Mouse (Mus musculus) limb, embryonic 14.5 days (tissue): ENCODE measurements around the gene Gm8159. TPM values are rescaled to one million over a fixed set of nuclear protein-coding genes. Genes with fewer than 3 reads are reported as not detected.
"Not testable (repeated sequence)": the region's sequence is repeated elsewhere in the genome, so short reads cannot be mapped to it uniquely, and the experiment has no call there.

ENCODE experiments used
- ATAC-seq: fragments of 200-750 bp; cut with Nextera tagmentation; 2 replicates; pipeline ENCODE4 v1.8.0; 2017; ENCODE audit warnings: low read depth, moderate number of reproducible peaks, moderate TSS enrichment; ENCODE audit not compliant: low FRiP score
- DNase-seq: peaks from one replicate; pipeline ENCODE4 v3.0.0-alpha.2; 2015; ENCODE audit warnings: low spot score
- H3K27ac ChIP-seq: fragments of 300-500 bp; sonication (generic); replicated peaks from 2 replicates; pipeline ENCODE4 v1.5.1; 2014; ENCODE audit warnings: low read depth, mild to moderate bottlenecking, low read length, moderate library complexity, mixed read lengths
- H3K27me3 ChIP-seq: fragments of 300-500 bp; sonication (generic); 2 replicates; pipeline ENCODE4 v1.6.1; 2014; ENCODE audit warnings: low read length, mixed read lengths; ENCODE audit not compliant: control insufficient read depth, insufficient read depth
- H3K36me3 ChIP-seq: fragments of 300-500 bp; sonication (generic); 2 replicates; pipeline ENCODE4 v1.6.1; 2014; ENCODE audit warnings: mild to moderate bottlenecking, low read length, moderate library complexity, mixed read lengths; ENCODE audit not compliant: control insufficient read depth, insufficient read depth
- H3K4me1 ChIP-seq: fragments of 300-500 bp; sonication (generic); 2 replicates; pipeline ENCODE4 v1.6.1; 2014; ENCODE audit warnings: antibody characterized with exemption, low read length, mixed read lengths; ENCODE audit not compliant: control insufficient read depth, insufficient read depth
- H3K4me2 ChIP-seq: fragments of 300-500 bp; sonication (generic); replicated peaks from 2 replicates; pipeline ENCODE4 v1.6.1; 2014; ENCODE audit warnings: low read depth, mild to moderate bottlenecking, low read length, moderate library complexity; ENCODE audit not compliant: severe bottlenecking
- H3K4me3 ChIP-seq: fragments of 300-500 bp; sonication (generic); replicated peaks from 2 replicates; pipeline ENCODE4 v1.5.1; 2014; ENCODE audit warnings: low read length
- H3K9ac ChIP-seq: fragments of 300-500 bp; sonication (generic); 2 replicates; pipeline ENCODE4 v1.6.1; 2014; ENCODE audit warnings: mild to moderate bottlenecking, low read depth, low read length, moderate library complexity; ENCODE audit not compliant: severe bottlenecking
- H3K9me3 ChIP-seq: fragments of 300-500 bp; sonication (generic); 2 replicates; pipeline ENCODE4 v1.6.1; 2016; ENCODE audit warnings: low read length; ENCODE audit not compliant: control insufficient read depth
- WGBS: fragments of 180-500 bp; shearing (Covaris S2); extraction: QIAGEN DNeasy Blood & Tissue Kit; methylation state at CpG from one replicate; pipeline ENCODE4 v1.1.7; 2014; 5-methylcytosine and 5-hydroxymethylcytosine counted together
- polyA plus RNA-seq, 2 experiments: library from polyadenylated mRNA; depleted of rRNA in 1 of 2; stranded (reverse) in 1 of 2; unstranded in 1 of 2; fragments of >200 nt; fragmentation: Nextera tagmentation in 1 of 2; extraction: Ambion mirVana in 1 of 2; gene quantifications; 2 replicates each; pipeline versions ENCODE4 v1.2.1 to v1.2.3; 2012 to 2014

The Gm8159 gene
- polyA plus RNA-seq (2012; rRNA removed) = not detected in 2 replicates
- polyA plus RNA-seq (2014; fragmentation: Nextera tagmentation; extraction: Ambion mirVana) = not detected in 2 replicates

- H3K4me3 ChIP-seq, ATAC-seq, H3K4me2 ChIP-seq, H3K4me1 ChIP-seq, H3K27me3 ChIP-seq, H3K36me3 ChIP-seq, DNase-seq, H3K27ac ChIP-seq, H3K9me3 ChIP-seq, H3K9ac ChIP-seq: not testable (repeated sequence)
- WGBS = no CpG with 5 or more reads among the region's 2 CpGs
These were observed at the start of gene Gm8159 for GRCm38 (mm10) chr14:4632052-4632451. Gene Gm8159 (plus strand): TSS chr14:4632352.

- H3K27me3 ChIP-seq, DNase-seq, H3K36me3 ChIP-seq, H3K9ac ChIP-seq, H3K4me1 ChIP-seq, H3K9me3 ChIP-seq, H3K4me3 ChIP-seq, H3K27ac ChIP-seq, ATAC-seq: not testable (repeated sequence)
- 2% methylated on average over 8 of the region's 18 CpGs for WGBS
- peak overlapping the region; percentile 35; the same call in 1 of the 2 replicates for H3K4me2 ChIP-seq
These were observed 17.2 kb downstream of the Gm8159 start for GRCm38 (mm10) chr14:4649309-4649708.

DNA sequence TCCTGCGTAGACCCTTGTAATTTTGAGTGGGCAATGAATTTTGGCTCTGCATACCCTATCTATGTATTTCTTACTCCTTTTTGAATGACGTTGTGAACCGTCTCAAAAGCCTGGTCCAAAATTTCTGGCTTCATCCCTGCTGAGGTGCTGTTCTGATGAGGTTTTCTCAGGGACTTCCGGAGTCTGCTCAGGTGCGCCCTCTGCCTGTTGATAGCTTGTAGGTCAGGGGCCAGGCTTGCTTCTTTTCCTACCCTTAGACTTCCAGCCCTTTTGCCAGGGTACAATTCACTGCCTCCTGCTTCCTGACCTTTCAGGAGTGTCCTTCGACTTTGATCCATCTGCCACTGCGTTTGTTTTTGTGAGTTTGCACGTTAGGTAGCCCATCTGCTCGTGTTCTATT lies 18.2 kb downstream of the Gm8159 start:
- ATAC-seq, H3K4me2 ChIP-seq, H3K9me3 ChIP-seq, H3K4me1 ChIP-seq, H3K27ac ChIP-seq, H3K4me3 ChIP-seq, H3K36me3 ChIP-seq, H3K9ac ChIP-seq, DNase-seq, H3K27me3 ChIP-seq: not testable (repeated sequence)
- WGBS = 4% methylated on average over 2 of the region's 9 CpGs

DNA sequence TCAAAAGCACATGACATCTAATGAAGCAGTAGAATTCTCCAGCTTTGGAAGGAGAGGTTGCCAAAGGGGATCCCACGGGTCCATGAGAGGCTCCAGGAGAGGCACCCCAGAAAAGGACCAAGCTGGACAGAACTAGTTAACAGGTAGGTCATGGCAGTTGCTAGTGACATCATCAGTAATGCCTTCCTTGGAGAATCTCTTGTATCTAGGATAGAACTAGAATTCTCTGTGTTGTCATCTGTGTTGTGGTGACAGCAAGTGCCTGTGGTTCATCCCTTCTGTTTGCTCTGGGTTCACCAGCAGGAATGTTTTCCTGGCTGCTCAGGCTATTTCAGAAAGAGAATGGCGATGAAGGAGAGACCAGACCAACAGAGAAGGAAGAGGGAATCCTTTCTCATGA lies 31.7 kb downstream of the Gm8159 start, which contains the start of gene Gm3239:
Gene Gm3239 (plus strand): TSS at position 301 of the 400 bp plus-strand sequence.
- not testable (repeated sequence) for ATAC-seq, H3K4me3 ChIP-seq, DNase-seq, H3K4me1 ChIP-seq, H3K27me3 ChIP-seq, H3K4me2 ChIP-seq, H3K9me3 ChIP-seq, H3K36me3 ChIP-seq, H3K9ac ChIP-seq, H3K27ac ChIP-seq
- no CpG with 5 or more reads among the region's 2 CpGs for WGBS

Other genes starting within 250 kb of the Gm8159 start
- not detected in 2 replicates for gene Gm3159, start 234.8 kb upstream of the Gm8159 start, polyA plus RNA-seq (2012; rRNA removed)
- not detected in 2 replicates for gene Gm3159, start 234.8 kb upstream of the Gm8159 start, polyA plus RNA-seq (2014; fragmentation: Nextera tagmentation; extraction: Ambion mirVana)
- 0.23 and 0.58 TPM in 2 replicates for gene Gm3164, start 216.9 kb upstream of the Gm8159 start, polyA plus RNA-seq (2012; rRNA removed)
- 0.59 and 0.82 TPM in 2 replicates for gene Gm3164, start 216.9 kb upstream of the Gm8159 start, polyA plus RNA-seq (2014; fragmentation: Nextera tagmentation; extraction: Ambion mirVana)
- gene Gm3173, start 201.4 kb upstream of the Gm8159 start, polyA plus RNA-seq (2012; rRNA removed) = 0.51 and 2.8 TPM in 2 replicates
- not detected in 2 replicates for gene Gm3173, start 201.4 kb upstream of the Gm8159 start, polyA plus RNA-seq (2014; fragmentation: Nextera tagmentation; extraction: Ambion mirVana)
- not detected in 2 replicates for gene Gm3182, start 150.6 kb upstream of the Gm8159 start, polyA plus RNA-seq (2012; rRNA removed)
- not detected in 2 replicates for gene Gm3182, start 150.6 kb upstream of the Gm8159 start, polyA plus RNA-seq (2014; fragmentation: Nextera tagmentation; extraction: Ambion mirVana)
- gene Gm3047, start 76.9 kb upstream of the Gm8159 start, polyA plus RNA-seq (2012; rRNA removed) = not detected in 2 replicates
- gene Gm3047, start 76.9 kb upstream of the Gm8159 start, polyA plus RNA-seq (2014; fragmentation: Nextera tagmentation; extraction: Ambion mirVana) = not detected in 2 replicates
- 0.05 TPM in 1 of 2 replicates, not detected in the other for gene Gm3239, start 31.8 kb downstream of the Gm8159 start, polyA plus RNA-seq (2012; rRNA removed)
- not detected in 2 replicates for gene Gm3239, start 31.8 kb downstream of the Gm8159 start, polyA plus RNA-seq (2014; fragmentation: Nextera tagmentation; extraction: Ambion mirVana)
- gene Gm7876, start 76.9 kb downstream of the Gm8159 start, polyA plus RNA-seq (2012; rRNA removed) = not detected in 2 replicates
- gene Gm7876, start 76.9 kb downstream of the Gm8159 start, polyA plus RNA-seq (2014; fragmentation: Nextera tagmentation; extraction: Ambion mirVana) = not detected in 2 replicates
- 0.35 and 0.42 TPM in 2 replicates for gene Gm3252, start 94.4 kb downstream of the Gm8159 start, polyA plus RNA-seq (2012; rRNA removed)
- 0.23 TPM in 1 of 2 replicates, not detected in the other for gene Gm3252, start 94.4 kb downstream of the Gm8159 start, polyA plus RNA-seq (2014; fragmentation: Nextera tagmentation; extraction: Ambion mirVana)
- gene Gm9602, start 144.0 kb downstream of the Gm8159 start, polyA plus RNA-seq (2012; rRNA removed) = not detected in 2 replicates
- not detected in 2 replicates for gene Gm9602, start 144.0 kb downstream of the Gm8159 start, polyA plus RNA-seq (2014; fragmentation: Nextera tagmentation; extraction: Ambion mirVana)
- gene Gm3269, start 205.8 kb downstream of the Gm8159 start, polyA plus RNA-seq (2012; rRNA removed) = not detected in 2 replicates
- not detected in 2 replicates for gene Gm3269, start 205.8 kb downstream of the Gm8159 start, polyA plus RNA-seq (2014; fragmentation: Nextera tagmentation; extraction: Ambion mirVana)
- 0.68 TPM in 1 of 2 replicates, not detected in the other for gene Gm3264, start 223.2 kb downstream of the Gm8159 start, polyA plus RNA-seq (2012; rRNA removed)
- gene Gm3264, start 223.2 kb downstream of the Gm8159 start, polyA plus RNA-seq (2014; fragmentation: Nextera tagmentation; extraction: Ambion mirVana) = 0.57 TPM in 1 of 2 replicates, not detected in the other